Mouse (Mus musculus): Measurements from ENCODE around the gene Cep295nl. TPM values are rescaled to one million over a fixed set of nuclear protein-coding genes. Genes with fewer than 3 reads are reported as not detected.
A peak's percentile ranks its signal among the peaks of the same experiment; 100 is the strongest.
"Not testable (repeated sequence)": the region's sequence is repeated elsewhere in the genome, so short reads cannot be mapped to it uniquely, and the experiment has no call there.

Cep295nl gene
- total RNA-seq (2021) = 1.1 and 3.4 TPM in 2 replicates
- long read RNA-seq = 0 reads

DNA sequence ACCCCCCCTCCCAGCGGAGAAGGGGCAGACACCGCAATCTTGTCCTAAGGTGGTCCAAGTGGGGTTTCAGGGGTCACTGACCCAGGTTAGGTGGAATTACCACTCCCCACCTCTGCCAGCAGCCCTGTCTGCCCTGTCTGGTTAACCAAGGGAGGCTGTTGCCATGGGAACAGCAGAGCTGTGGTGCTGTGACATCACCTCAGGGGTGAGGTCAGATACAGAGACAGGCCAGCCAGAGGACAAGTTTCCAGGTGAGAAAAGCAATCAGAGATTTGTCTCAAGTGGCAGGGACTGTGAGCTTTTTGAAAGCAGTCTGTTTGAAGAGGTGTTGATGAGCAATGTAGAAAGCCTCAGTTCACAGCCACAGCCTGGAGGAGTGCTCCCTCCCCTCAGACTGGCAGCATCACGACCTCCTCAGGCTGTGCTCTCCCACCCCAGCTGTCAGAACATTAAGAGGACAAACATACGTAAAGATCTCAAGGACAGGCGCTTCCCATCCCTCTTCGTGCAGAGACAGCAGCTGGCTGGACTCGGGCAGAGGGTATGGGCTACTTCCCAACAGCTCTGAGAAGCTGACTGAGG is at the start of gene Cep295nl:
Gene Cep295nl (minus strand): TSS at position 101 of the 582 bp plus-strand sequence.
- DNase-seq = no peak

DNA sequence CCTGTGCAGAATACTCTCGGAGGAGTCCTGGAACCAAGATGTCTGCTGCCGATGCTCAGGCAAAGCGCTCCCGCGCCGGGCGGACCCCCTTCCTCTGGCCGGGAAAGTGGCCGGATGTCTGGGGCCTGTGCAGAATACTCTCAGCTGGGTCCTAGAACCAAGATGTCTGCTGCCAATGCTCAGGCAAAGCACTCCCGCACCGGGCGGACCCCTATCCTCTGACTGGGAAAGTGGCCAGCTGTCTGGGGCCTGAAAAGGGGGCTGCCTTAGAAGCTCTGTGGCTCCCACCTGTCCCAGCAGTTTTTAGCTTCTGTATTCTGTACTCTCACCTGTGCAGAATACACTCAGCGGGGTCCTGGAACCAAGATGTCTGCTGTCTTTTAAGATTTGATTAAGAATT is 45.5 kb upstream of the Cep295nl start:
- not testable (repeated sequence) for DNase-seq

DNA sequence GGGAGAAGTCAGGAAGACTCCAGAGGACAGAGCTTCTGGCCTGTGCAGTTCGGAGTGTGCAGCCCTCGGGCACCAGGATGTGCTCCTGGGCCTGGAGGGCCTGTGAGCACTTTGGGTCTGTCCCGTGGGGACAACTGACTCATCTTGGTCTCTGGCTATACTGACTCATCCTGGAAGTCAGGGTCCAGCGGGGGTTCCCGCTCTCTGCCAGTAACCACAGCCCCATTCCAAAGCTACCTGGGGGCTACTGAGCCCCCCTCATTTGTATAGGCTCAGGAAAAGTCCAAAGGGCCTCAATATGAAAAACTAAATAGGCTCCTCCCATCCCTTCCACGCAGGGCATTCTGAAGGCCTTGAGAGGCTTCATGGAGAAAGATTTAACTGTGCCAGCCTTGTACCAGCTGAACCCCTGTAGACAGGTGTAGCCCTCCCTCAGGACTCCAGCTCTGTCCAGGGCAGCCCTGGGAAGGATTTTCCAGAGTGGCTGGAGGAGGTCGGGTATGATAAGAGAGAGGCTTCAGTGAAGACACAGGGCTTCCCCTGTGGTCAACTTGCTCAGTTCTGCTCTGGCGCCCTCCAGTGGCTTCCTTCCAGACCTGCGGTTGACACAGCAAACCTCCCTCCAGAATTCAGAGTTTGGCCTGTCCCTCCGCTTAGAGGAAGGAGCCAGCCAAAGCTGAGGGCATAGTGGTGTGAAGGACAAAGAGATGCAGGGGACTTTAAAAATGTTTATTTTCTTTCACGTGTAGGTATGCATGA is 37.1 kb upstream of the Cep295nl start:
- peak; percentile 89 for DNase-seq

DNA sequence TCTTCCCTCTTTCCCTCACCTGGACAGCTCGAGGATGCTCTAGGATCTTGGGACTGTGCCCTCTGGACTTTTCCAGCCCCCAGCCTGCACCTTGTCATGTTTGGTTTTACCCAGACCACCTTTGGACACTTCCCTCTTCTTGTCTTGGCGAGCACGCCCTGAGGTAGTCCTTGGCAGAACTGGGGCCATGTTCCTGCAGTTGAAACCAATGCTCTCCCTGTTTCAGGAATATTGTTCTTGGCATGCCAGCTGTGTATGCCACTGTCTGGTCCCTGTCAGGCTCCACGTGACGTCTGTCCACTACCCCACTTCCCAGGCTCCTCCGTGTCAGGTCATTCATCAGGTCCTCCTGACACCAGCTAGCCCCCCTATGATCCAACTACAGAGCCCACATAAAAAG is 36.4 kb upstream of the Cep295nl start:
- no peak for DNase-seq

DNA sequence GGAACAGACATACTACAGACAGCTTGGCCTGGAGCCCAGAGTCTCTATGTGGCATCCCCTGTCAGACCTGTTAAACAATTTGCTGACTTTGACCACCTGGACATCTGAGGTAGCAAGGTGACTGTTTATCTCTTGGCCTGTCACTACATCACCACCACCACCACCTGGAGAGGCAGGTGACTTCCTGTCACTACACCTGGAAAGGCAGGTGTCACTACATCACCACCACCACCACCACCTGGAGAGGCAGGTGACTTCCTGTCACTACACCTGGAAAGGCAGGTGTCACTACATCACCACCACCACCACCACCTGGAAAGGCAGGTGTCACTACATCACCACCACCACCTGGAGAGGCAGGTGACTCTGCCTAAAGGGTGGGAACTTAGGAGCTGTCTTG is 34.0 kb upstream of the Cep295nl start:
- DNase-seq = not testable (repeated sequence)

DNA sequence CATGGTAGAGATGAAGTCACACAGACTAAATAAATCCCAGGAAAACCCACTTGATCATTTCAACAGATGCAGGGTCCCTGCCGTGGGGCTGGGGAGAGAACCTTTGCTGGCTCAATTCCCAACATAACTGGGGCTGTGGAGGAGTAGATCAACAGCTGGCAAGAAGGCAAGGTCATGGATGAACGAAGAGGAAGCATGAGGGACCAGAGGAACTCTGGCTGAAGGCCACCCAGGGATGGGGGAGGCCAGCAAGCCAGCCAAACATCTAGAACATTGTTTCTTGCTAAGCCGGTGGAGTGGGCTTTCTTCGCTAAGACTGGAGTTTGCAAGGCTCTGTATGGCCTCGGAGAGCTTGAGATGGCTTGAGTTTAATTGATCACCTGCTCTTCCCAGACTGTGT is 33.6 kb upstream of the Cep295nl start:
- DNase-seq = peak; percentile 29

DNA sequence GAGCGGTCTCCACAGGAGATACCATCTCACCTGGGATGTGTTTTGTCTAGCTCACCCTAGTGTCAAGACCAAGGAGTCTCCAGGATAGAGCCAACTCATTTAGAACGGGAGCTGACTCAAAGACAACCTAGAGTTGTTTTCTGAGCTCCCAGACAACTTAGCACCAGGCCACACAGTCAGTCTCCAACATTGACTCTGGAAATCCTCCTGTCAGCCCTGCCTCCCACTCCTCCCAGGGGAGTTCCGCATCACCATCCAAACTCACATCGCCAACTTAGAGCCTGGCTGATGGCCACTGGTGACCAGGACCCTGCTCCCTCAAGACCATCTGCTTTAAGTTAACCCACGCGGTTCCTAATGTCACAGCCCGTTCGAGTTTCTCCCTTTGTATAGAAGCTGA is 33.2 kb upstream of the Cep295nl start:
- no peak for DNase-seq

DNA sequence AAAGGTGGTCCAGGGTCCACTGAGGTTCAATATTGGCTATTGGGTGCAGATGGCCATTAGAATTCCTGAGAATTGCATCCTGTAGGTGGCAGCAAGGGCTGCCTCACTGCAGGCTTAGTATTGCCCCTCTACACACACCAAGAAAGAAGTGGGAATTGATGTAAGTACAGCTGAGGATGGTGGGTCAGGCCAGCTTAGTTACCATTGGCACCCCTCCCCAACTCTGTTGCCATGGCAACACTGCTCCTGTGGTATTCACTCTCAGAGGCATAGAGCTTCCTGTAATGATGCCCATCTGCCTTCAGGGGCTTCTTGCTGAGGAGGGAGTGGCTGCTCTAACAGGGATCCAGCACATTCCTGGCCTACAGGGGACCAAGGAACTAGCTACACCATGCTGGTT is 32.7 kb upstream of the Cep295nl start:
- DNase-seq = no peak

DNA sequence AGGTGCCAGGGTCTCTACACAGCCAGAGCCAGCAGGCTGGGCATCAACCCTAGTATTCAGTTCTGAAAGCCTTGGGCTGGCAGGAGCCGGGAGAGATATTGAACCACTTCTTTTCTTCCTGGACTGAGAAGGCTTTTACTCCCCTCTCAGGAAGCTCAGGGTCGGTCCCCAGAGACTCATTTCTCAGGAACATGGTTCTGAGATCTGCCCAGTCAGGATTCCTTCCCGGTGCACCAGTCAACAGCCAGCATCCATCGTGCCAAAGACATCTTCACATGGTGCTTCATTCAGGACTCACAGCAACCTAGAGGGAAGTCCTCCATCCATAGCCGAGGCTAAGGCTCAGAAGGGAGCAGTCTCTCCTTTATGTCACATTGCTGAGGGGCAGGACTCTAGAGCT is 32.2 kb upstream of the Cep295nl start:
- no peak for DNase-seq

DNA sequence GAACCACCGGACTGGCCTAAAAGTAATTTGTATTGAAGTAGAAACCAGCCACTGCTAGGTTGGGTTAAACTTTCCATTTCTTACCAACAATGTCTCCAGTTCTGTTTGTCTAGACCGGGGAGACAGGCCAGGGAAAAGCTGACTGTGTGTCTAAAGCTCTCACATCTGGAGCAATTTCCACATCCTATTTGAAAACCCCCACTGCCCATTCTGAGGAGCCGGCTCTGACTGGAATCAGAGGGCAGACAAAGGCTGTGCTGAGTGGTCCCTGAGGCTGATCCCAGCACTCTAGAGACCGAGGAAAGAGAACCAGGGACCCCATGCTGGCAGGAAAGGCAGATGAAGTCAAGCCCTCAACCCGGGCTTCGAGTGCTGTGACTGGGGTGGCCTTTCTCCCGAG is 30.3 kb upstream of the Cep295nl start:
- no peak for DNase-seq

DNA sequence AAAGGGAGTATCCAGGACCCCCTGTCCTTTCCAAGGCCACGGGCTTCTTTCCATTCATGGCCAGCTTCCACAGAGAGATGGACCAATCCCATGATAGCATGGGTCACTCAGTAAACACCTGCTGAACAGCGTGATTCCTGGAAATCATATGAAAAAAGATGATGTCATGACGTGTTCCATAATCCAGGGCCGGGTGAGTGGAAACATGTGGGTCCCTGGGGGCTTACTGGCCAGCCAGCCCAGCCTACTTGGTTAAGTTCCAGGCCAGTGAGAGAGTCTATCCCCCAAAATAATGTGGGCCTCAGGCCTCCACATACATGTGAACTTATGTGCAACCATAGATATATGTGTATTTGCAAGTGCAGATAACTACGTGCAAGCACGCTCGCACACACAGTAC is 29.6 kb upstream of the Cep295nl start:
- DNase-seq = no peak

DNA sequence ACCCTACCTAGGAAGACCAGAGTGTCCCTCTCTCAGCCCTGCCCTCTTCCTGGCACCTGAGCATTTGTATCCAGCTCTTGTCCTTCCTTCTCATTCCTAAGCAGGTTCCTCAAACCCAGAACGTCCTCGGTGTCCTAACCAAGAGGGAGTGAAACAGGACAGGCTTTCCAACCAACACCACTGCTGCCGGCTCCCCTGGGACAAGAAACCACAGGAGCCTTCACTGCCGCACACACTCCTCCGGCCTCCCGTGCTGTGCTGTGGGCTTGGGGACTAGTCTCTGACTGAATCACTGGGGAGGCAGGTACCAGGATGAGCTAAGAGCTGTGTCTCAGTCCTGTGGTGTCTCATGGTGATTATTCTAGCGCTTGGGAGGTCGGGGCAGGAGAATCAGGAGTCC is 27.4 kb upstream of the Cep295nl start:
- no peak for DNase-seq

DNA sequence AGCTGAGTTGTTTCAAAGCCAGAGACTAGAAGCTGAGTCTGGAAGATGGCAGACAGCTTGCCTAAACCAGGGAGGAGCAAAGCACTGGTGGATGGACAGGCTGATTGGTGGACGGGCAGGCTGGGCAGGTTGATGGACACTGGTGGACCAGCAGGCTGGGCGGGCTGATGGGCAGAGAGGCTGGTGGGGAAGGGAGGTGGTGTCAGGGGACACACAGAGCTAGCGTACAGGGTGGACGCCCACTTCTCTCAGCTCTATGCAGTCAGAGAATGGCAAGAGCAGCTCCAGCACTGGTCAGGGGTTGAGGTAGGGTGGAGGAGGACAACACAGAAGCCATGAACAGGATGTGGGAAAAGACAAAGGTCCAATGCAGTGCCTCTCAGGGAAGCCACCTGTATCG is 27.0 kb upstream of the Cep295nl start:
- no peak for DNase-seq

DNA sequence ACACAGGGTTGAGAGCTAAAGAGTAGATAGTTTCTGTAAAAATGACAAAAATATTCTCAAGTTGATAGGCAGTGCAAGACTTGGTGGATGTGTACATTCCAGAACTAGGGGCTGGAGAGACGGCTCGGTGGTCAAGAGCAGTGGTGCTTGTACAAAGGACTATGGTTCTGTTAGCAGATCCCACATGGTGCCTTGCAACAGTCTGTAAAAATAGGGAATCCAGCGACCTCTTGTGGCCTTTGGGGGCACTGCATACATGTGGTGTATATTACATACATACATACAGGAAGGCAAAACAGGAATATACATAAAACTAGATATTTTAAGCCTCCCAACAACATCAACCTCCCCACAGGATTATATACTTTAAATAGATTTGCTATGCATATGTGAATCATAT is 26.0 kb upstream of the Cep295nl start:
- no peak for DNase-seq

DNA sequence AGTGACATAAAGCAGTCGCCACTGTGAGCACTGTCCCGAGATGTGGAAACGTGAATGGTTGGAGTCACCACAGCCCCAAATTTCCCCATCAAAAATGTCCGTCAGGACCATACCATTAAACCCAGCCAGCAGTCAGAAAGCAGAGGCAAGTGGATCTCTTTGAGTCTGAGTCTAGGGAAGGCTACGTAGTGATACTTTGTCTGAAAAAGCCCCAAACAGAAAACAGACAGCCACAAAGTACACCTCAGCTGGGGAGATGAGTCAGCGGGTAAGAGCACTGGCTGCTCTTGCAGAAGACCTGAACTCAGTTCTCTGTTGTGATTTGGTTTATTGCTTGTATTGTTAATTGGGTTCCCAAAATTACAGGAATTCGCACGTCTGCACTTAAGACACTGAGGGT is 24.3 kb upstream of the Cep295nl start:
- DNase-seq = no peak

DNA sequence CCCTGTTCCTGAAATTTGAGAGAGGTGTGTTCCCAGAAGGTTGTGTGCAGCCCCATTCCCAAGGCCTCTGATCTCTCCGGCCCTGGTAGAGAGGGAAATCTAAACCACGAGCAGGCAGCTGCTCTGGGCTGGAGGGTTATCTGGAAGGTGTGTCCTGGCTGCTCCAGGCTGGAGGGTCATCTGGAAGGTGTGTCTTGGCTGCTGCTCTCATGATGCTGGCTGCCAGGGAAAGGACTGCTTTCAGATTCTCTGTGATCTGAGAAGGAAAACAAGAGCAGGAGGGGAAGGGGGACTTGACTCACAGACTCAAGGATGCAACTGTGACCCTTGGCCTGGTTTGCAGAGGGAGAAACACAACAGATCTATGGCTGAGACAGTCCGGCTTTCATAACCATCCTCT is 23.8 kb upstream of the Cep295nl start:
- DNase-seq = no peak

DNA sequence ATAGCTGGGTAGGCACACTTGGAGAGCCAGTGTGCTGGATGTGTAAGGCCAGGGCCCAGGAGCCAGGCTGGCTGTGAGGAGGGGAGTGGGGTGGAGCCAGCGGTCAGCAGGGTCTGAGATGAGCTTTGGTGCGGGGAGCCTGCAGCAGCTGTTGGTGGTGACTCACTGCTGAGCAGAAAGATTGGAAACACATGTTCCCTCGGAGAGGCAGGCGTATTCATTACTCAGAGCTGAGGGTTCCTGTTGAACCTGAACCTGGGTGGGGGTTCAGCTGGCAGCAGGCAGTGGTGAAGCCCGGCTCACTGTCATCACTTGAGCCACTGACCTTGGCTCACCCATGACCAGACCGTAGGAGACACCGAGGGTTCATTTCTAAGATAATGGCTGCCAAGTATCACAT is 22.9 kb upstream of the Cep295nl start:
- no peak for DNase-seq

DNA sequence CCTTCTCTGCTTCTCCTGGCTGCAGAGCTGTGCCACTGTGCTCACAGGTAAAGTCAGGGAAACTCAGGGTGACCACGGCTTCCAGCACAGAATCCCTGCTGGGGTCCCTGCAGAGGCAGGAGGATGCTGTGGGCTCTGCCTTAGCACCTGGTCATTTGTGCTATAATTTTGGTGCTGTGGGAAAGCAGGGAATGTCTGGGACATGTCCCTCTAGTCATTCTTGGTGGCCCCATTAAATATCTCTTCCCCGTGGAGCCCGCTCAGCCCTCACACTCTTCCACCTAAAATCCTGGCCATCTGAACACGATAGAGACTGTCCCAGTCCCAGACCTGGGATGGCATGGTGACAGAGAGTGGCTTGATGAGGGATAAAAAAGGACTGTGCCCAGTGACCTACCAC is 21.7 kb upstream of the Cep295nl start:
- DNase-seq = no peak

DNA sequence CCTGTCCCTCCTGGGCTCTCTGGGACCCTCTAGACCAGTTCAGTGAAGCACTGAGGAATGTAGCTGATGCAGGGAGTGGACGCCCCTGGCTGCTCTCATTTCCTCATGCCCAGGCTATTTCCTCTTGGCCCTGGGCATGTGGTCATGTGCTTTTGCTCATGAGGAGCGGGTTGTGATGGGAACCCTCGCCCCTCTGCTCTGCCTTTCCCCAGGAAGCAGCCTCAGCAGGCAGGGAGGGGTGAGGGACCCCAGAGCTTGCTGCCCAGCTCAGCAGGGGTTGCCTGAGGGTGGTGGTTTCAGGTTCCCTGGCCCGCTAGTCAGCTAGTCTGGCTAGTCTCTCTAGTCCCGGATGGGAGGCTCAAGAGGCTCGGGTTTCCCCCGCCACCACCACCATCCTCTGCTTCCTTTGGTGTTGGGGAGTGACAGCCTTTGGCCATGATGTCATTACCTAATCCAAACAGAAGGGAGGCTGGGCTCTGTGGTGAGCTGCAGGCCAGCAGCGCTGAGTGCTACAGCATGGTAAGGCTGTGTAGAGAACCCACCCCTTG is 20.7 kb upstream of the Cep295nl start:
- no peak for DNase-seq

DNA sequence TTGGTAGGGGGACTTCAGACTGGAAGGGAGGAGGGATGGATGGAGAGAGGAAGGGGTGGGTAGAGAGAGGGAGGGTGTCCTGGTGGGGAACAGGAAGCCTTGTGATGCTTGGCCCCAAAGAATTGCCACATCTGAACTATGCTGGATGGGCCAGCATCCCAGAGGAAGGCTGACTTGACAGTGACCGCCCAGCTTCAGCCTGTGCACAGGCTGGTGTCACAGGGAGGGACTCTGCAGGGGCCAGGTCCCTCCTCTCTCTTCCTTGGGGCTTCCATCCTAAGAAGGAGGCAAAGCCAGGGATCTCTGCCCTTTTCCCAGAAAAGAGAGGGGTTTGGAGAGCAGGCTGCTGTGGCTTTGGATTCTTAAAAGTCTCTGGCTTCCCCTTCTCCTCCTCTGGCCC is 20.2 kb upstream of the Cep295nl start:
- DNase-seq = no peak

DNA sequence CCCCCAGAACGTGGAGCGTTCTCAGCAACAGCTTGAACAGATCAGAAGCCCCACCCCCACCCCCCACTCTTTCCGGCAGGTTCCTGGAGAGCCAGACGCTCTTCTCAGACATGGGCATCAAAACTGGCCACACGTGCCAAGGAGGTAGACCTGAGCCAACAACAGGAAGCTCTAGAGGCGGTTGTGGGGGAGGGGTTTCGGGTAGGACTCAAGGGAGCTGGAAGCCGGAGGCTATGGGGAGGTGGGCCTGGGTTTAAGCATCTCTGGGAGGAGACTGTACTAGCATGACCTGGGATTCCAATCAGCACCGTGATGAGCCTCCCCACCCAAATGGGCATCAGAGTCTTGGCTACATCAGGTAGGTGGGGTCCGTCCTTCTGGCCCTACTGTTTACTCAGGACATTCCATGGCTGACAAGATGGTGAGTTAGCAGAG is 18.6 kb upstream of the Cep295nl start:
- DNase-seq = no peak

DNA sequence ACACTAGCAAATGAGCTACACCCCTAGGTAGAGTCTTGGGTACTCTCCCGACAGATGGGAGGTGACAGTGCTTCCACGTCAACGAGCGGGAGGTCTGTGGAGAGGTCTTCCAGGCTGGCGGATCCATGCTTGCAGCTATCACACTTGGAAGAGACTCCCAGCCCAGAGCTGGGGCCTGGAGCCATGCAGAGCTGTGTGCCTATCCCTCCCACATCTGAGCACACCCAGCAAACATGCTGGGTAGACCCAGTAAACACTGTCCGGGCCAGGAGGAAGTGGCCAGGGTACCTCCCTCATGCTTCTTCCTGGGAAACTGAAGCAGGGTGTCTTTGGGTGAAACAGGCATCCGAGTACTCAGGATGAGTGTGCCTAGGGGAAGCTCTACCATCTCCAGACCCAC is 18.2 kb upstream of the Cep295nl start:
- DNase-seq = no peak

DNA sequence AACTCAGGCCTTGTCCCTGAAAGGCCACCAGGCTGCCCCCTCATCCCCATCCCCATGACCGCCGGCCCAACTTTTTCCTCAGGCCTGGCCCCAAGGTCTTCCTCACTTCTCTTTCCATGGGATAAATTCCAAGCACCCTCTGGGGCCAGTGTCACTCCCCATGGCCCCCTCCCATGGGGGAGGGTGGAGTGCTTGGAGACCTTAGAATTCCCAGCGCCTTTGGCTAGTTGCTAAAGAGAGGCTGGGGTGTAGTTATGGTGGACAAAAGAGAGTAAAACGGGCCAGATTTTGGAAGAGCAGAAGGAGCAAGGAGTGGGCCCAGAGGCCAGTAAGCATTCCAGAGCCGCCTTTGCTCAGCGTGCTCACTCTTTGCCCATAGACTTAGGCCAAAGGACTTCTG is 13.3 kb upstream of the Cep295nl start, which contains the start of gene Timp2:
Gene Timp2 (minus strand): TSS at position 101 of the 400 bp plus-strand sequence.
- no peak for DNase-seq

DNA sequence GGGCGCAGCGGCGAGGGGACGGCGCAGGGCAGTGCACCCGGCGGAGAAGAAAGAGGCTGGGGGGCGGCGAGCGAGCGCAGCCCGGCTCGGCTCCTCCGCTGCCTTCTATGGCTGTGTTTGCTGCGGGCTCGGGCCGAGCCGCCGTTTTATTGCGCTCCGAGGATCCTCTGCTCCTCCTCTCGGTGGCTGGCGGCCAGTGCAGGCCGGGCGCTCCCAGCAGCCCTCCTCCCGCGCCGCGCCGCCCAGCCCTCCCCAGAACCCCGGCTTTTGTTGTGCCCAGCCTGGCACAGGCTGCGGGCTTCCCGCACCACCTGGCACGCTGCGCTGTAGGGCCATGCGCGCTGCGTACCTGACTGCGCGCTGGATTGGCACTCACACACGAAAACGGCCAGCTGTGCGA is 12.9 kb upstream of the Cep295nl start:
- peak; percentile 88 for DNase-seq

Measured in adrenal gland, postnatal 25 days (tissue).